Mouse (Mus musculus): ENCODE results near the gene Arid1a. TPM values are rescaled to one million over a fixed set of nuclear protein-coding genes. Genes with fewer than 3 reads are reported as not detected.
"Not testable (repeated sequence)": the region's sequence is repeated elsewhere in the genome, so short reads cannot be mapped to it uniquely, and the experiment has no call there.

Gene Arid1a
- polyA plus RNA-seq, 1 experiment from 2014 or later = 32.7 TPM

DNA sequence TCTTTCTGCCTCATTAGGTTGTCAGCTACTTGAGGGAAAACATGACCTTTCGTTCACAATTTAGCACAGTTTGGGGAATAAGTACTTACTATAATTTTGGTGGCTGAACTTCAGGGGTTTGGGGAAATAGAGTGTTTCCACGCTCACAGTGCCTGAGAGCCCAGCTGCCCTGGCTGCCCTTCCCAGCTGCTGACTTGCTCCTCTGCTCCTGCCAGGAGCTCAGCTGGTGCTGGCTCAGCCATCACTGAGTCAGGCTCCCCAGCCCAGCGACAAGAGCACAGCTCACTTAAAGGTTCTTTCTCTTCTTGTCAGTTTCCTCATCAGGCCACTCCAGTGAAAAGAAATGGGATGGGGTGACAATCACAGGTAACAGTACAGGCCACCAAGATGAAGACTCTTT, 88.0 kb downstream of the Arid1a start:
- no peak for DNase-seq (ENCODE audit: low spot score)
- Histone ChIP-seq H3K9me3 (replicated peaks) (no peaks in the 10 kb centered on the region), H3K4me3 (no peak overlapping the region), H3K36me3 (peaks cover 33% of the 10 kb centered on the region), H3K27me3 (ENCODE audit: low read depth, poor library complexity, severe bottlenecking) (no peaks in the 10 kb centered on the region), H3K27ac (replicated peaks) (no peak overlapping the region), H3K4me1 (peaks cover 46% of the 10 kb centered on the region)
- WGBS = 84% methylated on average over 3 of the region's 3 CpGs

DNA sequence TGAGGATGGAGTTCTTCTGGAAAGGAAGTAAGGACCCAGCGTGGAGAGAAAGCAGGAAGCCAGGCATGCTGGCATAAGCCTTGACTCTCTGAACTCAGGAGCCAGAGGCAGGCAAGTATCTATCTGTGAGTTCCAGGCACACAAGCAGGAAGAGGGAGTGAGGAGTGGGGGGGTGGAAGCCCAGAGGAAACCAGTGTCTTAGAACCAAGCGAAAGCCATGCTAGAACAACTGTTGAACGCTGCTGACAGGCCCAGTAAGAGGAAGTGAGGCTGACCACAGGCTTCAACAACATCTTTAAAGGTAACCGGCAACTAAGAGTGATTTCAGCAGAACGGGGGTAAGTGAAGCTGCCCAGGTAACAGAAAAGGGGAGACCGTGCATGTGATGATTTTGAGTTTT, 90.4 kb downstream of the Arid1a start:
- no peak for DNase-seq (ENCODE audit: low spot score)
- Histone ChIP-seq H3K27me3 (ENCODE audit: low read depth, poor library complexity, severe bottlenecking) (no peaks in the 10 kb centered on the region), H3K27ac (replicated peaks) (no peak overlapping the region), H3K9me3 (replicated peaks) (no peaks in the 10 kb centered on the region), H3K36me3 (peaks cover 42% of the 10 kb centered on the region), H3K4me1 (peaks cover 26% of the 10 kb centered on the region), H3K4me3 (no peak overlapping the region)
- WGBS = 90% methylated on average over 6 of the region's 6 CpGs

DNA sequence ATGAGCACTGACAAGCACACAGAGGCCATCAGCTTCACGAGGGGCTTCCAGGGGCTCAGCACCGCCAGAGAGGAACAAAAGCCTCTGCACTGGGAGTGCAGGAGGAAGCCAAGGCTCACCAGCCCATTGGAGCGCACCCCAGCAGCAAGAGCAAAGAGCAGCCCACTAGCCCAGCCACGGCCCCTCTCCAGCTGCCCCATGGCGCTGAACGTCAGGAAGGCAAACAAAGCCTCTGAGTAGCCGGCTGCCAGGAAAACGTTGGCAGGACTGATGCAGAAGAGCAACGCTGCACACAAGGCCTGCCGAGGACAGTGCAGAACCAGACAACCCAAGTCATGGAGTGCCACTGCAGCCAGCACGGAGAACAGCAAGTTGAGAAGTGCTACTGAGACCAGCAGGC, 91.5 kb downstream of the Arid1a start:
- Histone ChIP-seq H3K36me3 (peaks cover 49% of the 10 kb centered on the region), H3K27me3 (ENCODE audit: low read depth, poor library complexity, severe bottlenecking) (no peaks in the 10 kb centered on the region), H3K27ac (replicated peaks) (peak overlapping the region; percentile 43; the same call in 1 of the 2 replicates), H3K4me3 (no peak overlapping the region), H3K9me3 (replicated peaks) (no peaks in the 10 kb centered on the region), H3K4me1 (peaks cover 25% of the 10 kb centered on the region)
- DNase-seq (ENCODE audit: low spot score) = no peak
- WGBS = 56% methylated on average over 11 of the region's 11 CpGs

DNA sequence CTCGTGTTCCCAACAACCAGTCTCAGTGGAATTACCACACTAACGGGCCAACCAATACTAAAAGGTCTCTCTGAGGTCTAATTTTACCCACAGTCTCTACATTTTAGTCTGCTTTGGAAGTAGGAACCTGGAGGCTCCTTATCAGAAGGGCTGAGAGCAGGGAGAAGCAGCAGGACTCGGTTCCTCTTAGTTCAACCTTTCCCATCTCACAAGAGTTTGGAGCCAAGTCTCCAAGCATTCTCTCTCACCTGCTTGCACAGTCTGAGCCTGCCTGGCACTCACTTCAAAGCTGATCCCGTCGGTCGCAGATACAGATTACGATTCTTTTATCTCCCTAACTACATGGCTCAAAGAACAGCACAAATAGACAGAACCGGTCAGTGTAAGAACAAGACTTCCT, 93.6 kb downstream of the Arid1a start:
- no peak for DNase-seq (ENCODE audit: low spot score)
- H3K4me1 ChIP-seq = peaks cover 38% of the 10 kb centered on the region
- H3K36me3 ChIP-seq = peaks cover 42% of the 10 kb centered on the region
- WGBS = 88% methylated on average over 8 of the region's 8 CpGs
- H3K27ac ChIP-seq (replicated peaks) = no peak overlapping the region
- no peaks in the 10 kb centered on the region for H3K9me3 ChIP-seq (replicated peaks)
- no peak overlapping the region for H3K4me3 ChIP-seq
- no peaks in the 10 kb centered on the region for H3K27me3 ChIP-seq (ENCODE audit: low read depth, poor library complexity, severe bottlenecking)

DNA sequence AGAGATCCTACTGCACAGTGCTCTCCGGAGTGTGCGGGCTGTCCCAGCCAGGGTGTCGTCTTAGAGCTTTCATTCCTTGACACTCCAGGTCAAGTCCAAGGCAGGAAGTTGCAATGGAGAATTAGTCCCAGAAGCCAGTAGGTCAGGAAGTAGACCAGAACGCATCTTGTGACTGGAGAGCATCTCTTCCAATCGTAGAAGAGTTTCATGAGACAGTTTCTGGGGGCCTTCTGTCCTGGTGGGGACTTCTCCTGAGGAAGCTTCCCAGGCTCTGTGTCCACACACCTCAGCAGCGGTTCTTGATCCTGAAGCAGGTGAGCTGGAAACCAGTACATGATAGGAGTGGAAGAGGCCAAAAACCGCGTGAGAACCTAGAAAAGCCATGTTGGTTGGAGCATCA, 94.1 kb downstream of the Arid1a start:
- H3K9me3 ChIP-seq (replicated peaks) = no peaks in the 10 kb centered on the region
- WGBS = 95% methylated on average over 8 of the region's 8 CpGs
- no peak overlapping the region for H3K4me3 ChIP-seq
- no peak for DNase-seq (ENCODE audit: low spot score)
- H3K4me1 ChIP-seq = peaks cover 38% of the 10 kb centered on the region
- H3K27me3 ChIP-seq (ENCODE audit: low read depth, poor library complexity, severe bottlenecking) = no peaks in the 10 kb centered on the region
- peaks cover 39% of the 10 kb centered on the region for H3K36me3 ChIP-seq
- H3K27ac ChIP-seq (replicated peaks) = no peak overlapping the region

DNA sequence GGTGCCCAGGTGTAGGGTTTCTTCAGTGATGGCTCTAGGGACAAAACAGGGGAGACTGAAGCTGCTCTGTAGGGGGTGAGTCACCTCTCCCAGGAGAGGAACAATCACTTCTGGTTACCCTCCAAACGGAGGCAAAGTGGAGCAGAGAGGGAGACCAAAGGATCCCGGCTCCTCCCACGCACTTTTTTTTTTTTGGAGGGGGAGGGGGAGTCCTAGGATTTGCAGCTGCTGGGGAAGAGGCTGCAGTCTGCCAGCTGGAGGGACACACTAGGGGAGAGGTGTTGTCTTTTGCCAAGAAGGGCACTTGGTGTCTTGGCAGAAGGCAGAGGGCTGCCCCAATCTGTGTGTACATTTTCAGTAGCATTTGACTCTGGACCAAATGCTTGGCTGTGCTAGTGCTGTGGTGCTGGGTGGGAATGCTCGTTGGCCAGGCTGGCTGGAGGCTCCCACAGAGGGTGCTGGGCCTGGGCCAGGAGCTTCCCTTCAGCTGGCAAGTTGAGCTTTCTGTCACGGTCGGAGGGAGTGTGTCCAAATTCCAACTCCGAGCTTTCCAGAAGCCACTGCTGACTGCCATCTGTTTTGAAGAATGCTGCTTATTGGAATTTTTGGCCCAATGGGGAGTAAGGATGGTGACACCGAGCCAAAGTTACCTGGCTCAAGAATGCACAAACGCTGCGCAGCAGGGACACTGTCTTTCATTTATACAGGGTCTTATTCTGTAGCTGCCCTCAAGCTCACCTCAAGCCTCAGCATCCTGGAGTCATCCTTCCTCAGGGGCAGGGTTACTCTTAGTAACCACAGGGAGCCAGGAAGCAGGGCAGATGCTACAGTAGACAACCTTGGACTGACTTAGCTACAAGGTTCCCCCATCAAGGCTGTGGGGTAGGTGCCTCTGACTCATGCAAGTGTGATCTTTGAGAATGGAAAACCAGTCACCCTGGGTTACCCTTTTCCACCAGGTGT, 96.1 kb downstream of the Arid1a start:
- WGBS = 23% methylated on average over 10 of the region's 10 CpGs
- Histone ChIP-seq H3K27me3 (ENCODE audit: low read depth, poor library complexity, severe bottlenecking) (no peaks in the 10 kb centered on the region), H3K4me1 (peaks cover 41% of the 10 kb centered on the region), H3K4me3 (peak overlapping the region; percentile 3; the same call in 1 of the 2 replicates), H3K36me3 (peaks cover 30% of the 10 kb centered on the region), H3K9me3 (replicated peaks) (no peaks in the 10 kb centered on the region), H3K27ac (replicated peaks) (peak overlapping the region; percentile 58)
- no peak for DNase-seq (ENCODE audit: low spot score)

DNA sequence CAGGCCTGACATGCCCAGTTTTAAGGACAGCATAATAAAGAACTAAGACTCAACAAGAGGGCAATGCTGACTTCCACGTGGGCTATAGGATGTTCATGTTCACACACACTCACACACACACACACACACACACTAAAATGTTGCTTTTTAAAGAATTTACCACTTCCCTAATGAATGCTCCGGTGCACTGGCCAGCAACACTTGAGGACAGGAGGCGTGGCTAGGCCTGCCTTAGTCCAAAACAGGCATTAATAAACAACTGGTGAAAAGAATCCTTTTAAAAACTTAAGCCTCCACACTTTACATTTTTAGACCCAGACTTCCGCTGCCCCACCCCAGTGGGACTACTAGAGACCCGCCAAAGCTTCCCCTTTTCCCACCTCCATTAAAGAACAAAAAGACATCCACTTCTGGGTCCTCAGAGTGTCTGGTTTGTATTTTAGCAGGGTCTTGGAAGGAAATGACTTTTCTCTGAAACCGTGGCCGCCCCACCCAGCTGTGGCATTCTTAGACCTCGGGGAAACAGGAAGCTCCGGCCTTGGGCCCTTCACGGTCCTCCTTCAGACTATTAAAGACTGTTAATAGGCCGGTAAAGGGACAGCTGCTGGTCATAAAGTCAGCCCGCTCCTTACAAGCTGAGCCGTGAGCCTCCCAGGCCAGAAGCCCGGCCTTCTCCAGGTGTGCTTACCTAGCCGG, 96.9 kb downstream of the Arid1a start:
- Histone ChIP-seq H3K27ac (replicated peaks) (peak overlapping the region; percentile 58), H3K4me3 (peak overlapping the region; percentile 3; the same call in 1 of the 2 replicates), H3K4me1 (peaks cover 34% of the 10 kb centered on the region), H3K27me3 (ENCODE audit: low read depth, poor library complexity, severe bottlenecking) (no peaks in the 10 kb centered on the region), H3K9me3 (replicated peaks) (no peaks in the 10 kb centered on the region), H3K36me3 (peaks cover 22% of the 10 kb centered on the region)
- WGBS = 16% methylated on average over 15 of the region's 15 CpGs
- no peak for DNase-seq (ENCODE audit: low spot score)

DNA sequence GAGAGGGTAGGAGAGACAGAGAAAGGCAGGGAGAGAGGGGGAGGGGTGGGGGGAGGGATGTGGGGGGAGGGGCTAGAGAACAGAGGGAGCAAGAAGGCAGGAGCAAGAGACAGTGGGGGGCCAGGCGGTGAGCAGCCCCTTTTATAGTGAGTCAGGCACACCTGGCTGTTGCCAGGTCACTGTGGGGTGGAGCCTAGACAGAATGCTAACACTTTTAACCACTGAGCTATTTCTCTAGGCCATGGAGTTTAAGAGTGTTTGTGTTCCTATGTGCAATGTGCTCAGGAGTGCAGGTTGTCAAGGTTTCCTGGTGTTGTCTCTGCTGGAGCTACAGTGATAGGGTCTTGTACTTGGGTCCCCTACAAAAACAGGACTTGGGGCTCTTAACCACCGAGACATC, 97.8 kb downstream of the Arid1a start:
- peaks cover 34% of the 10 kb centered on the region for H3K4me1 ChIP-seq
- H3K9me3 ChIP-seq (replicated peaks) = no peaks in the 10 kb centered on the region
- 40% methylated on average over 2 of the region's 2 CpGs for WGBS
- DNase-seq (ENCODE audit: low spot score) = no peak
- H3K36me3 ChIP-seq = peaks cover 16% of the 10 kb centered on the region
- no peak overlapping the region for H3K4me3 ChIP-seq
- no peak overlapping the region for H3K27ac ChIP-seq (replicated peaks)
- H3K27me3 ChIP-seq (ENCODE audit: low read depth, poor library complexity, severe bottlenecking) = no peaks in the 10 kb centered on the region

DNA sequence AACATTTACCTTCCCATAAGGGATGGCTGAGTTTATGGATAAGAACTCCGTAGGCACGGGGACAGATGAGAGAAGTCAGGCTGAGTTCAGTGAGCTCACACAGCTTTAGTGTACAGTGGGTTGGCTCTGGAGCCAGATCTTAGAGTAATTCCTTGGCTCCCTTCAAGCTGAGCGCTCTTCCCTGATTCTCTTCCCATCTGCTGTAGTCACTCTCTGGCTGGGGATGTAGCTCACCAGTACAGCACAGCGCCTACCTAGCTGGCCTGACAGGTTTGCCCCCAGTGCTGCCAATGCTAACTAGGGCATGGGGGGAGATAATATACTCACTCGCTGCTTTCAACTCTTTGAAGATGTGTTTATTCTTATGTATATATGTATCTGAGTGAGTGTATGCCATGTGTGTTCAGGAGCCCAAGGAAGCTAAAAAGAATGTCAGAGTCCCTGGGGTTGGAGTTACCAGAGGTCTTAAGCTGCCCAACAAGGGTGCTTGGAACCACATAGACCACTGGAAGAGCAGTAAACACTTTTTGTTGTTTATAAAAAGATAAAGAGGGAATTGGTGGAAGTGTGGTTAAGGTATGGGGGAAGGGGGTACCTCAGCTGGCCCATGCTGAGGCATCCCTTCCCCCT, 98.6 kb downstream of the Arid1a start:
- Histone ChIP-seq H3K27me3 (ENCODE audit: low read depth, poor library complexity, severe bottlenecking) (no peaks in the 10 kb centered on the region), H3K9me3 (replicated peaks) (no peaks in the 10 kb centered on the region), H3K27ac (replicated peaks) (no peak overlapping the region), H3K4me1 (peaks cover 34% of the 10 kb centered on the region), H3K4me3 (no peak overlapping the region), H3K36me3 (peaks cover 16% of the 10 kb centered on the region)
- DNase-seq (ENCODE audit: low spot score) = no peak
- 44% methylated on average over 5 of the region's 5 CpGs for WGBS

DNA sequence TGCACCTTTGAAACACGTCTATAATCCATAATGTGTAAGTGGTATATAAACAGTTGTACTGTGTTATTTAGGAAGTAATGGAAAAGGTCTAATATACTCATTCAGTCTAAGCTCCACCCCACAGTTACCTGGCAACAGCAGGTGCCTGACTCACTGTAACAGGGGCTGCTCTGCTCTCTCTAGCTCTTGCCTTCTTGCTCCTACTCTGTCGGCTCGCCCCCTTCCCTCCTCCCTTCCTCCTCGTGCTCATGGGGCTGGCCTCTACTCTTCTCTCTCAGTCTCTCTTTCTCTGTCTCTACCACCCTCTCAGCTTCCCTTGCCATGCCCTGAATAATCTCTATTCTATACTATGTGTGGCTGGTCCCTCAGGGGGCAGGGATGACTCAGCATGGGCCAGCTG, 99.6 kb downstream of the Arid1a start:
- WGBS = 26% methylated on average over 4 of the region's 4 CpGs
- Histone ChIP-seq H3K36me3 (peaks cover 9% of the 10 kb centered on the region), H3K9me3 (replicated peaks) (no peaks in the 10 kb centered on the region), H3K27me3 (ENCODE audit: low read depth, poor library complexity, severe bottlenecking) (no peaks in the 10 kb centered on the region), H3K4me1 (peaks cover 36% of the 10 kb centered on the region), H3K27ac (replicated peaks) (no peak overlapping the region), H3K4me3 (no peak overlapping the region)
- DNase-seq (ENCODE audit: low spot score) = no peak

DNA sequence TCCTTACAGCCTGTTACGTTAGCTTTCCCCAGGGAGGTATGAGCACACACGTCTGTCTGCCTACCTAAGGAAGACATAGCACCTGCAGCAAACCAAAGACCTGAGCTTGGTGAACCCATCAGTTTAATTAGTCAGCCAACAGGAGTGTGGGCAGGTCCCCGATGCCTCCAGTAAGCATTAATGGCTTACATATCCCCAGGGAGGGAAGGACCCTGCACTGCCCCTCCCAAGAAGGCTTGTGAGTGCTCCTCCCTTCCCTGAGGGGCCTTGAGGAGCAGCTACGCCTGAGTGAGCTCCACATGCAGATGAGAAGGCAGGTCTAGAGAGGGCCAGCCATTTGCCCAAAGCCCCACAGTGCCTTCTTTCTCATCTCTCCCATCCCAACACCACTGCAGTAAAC, 100.3 kb downstream of the Arid1a start:
- DNase-seq (ENCODE audit: low spot score) = no peak
- H3K36me3 ChIP-seq = peaks cover 7% of the 10 kb centered on the region; the same call in 1 of the 2 replicates
- no peak overlapping the region for H3K27ac ChIP-seq (replicated peaks)
- peaks cover 39% of the 10 kb centered on the region for H3K4me1 ChIP-seq
- no peak overlapping the region for H3K4me3 ChIP-seq
- no peaks in the 10 kb centered on the region for H3K27me3 ChIP-seq (ENCODE audit: low read depth, poor library complexity, severe bottlenecking)
- no peaks in the 10 kb centered on the region for H3K9me3 ChIP-seq (replicated peaks)
- 49% methylated on average over 4 of the region's 4 CpGs for WGBS

DNA sequence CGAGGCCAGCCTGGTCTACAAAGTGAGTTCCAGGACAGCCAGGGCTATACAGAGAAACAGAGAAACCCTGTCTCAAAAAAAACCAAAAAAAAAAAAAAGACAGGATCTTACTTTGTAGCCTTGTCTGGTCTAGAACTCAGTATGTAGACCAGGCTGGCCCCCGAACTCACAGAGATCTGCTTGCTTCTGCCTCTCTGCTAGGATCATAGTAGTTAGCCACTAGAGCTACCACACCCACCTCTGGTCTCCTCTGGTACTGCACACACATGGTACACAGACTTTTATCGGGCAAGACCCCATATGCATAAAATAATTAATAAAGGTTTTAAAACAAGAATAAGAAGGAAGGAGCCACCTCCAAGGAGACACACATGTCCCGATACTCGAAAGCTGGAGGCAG, 102.5 kb downstream of the Arid1a start:
- H3K27me3 ChIP-seq (ENCODE audit: low read depth, poor library complexity, severe bottlenecking); H3K4me3 ChIP-seq; H3K9me3 ChIP-seq (replicated peaks); H3K27ac ChIP-seq (replicated peaks); DNase-seq (ENCODE audit: low spot score); H3K36me3 ChIP-seq: not testable (repeated sequence)
- 96% methylated on average over 5 of the region's 5 CpGs for WGBS
- peaks cover 25% of the 10 kb centered on the region for H3K4me1 ChIP-seq
